Mouse (Mus musculus) CD4-positive naive resting alpha-beta T cell, adult 57 days (primary cell): ENCODE data around the gene Crct1. TPM values are rescaled to one million over a fixed set of nuclear protein-coding genes. Genes with fewer than 3 reads are reported as not detected.

ENCODE experiments used
- total RNA-seq: library from RNA; stranded (reverse); gene quantifications from one replicate; pipeline ENCODE4 v1.2.4, GENCODE M21; 2023

The Crct1 gene
- not detected for total RNA-seq

DNA sequence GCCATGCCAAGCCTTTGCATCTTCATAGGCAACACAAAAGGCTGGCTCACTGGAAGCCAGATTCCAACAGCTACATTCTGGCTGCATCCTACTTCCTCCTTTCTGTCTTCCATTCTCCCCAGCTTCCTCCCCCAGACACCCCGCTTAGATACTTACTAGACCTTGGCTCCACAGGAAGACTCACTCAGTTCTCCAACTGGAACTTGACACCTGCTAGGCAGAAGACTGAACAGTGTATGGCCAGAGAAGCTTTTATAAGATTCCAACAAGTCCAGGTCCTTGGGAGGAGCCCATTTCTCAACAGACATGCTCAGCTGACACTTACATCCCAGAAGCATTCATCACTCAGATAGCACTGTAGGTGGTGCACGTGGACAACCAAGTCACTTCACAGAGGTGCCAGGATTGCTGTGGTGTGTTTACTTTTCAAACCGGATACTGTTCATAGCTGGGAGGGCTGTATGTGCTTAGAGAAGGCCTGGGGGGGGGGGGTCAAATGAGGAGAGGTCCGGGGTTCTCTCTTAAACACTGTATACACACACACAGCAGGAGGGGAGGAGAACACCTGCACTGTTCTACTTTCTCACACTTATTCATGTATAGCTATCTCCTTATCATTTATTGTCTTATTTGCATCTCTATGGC, at the start of gene Crct1:
Gene Crct1 (minus strand): TSS at position 228 of the 645 bp plus-strand sequence.

GRCm38 (mm10) chr3:93018960-93019359, 3.5 kb upstream of the Crct1 start, which contains the start of gene Lce1m:
Lce1m (minus strand) TSS chr3:93019060.

DNA sequence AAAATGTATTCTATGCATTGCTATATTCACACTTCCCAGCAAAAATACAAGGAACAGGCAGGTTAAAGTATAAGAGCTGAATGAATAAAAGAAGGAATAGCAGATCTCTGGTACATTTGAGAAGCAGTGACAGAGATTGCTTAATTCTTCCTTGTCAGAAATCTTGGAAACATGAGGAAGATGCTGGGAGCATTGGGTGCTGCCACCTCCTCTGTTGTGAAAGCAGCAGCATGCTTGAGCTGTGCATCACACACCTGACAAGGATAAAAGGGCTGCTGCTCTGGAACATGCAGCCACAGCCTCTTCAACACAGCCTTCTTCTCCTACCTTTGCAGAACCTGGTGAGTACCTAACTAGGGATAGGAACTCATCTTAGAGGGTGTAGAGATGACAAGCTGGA, 23.6 kb downstream of the Crct1 start, which contains the start of gene Lce3f:
Gene Lce3f (plus strand): TSS at position 301 of the 400 bp plus-strand sequence.

GRCm38 (mm10) chr3:92966761-92967160, 48.7 kb downstream of the Crct1 start, which contains the start of gene Lce3e:
Lce3e (plus strand) TSS chr3:92967061.

Other genes with a start within 250 kb of the Crct1 start
- gene Lce1i, start 236.8 kb downstream of the Crct1 start, total RNA-seq: not detected
- not detected for gene Lce1j, start 225.2 kb downstream of the Crct1 start, total RNA-seq
- gene Lce1k, start 207.8 kb downstream of the Crct1 start, total RNA-seq: not detected
- gene Kprp, start 188.4 kb downstream of the Crct1 start, total RNA-seq: not detected
- gene Lce1l, start 164.4 kb downstream of the Crct1 start, total RNA-seq: not detected
- not detected for gene 2310050C09Rik, start 145.5 kb downstream of the Crct1 start, total RNA-seq
- gene Lce3a, start 89.5 kb downstream of the Crct1 start, total RNA-seq: not detected
- not detected for gene Lce3b, start 82.7 kb downstream of the Crct1 start, total RNA-seq
- not detected for gene Lce3c, start 71.2 kb downstream of the Crct1 start, total RNA-seq
- gene Lce3d, start 58.3 kb downstream of the Crct1 start, total RNA-seq: not detected
- not detected for gene Lce3e, start 48.6 kb downstream of the Crct1 start, total RNA-seq
- gene Lce3f, start 23.5 kb downstream of the Crct1 start, total RNA-seq: not detected
- gene Lce1m, start 3.4 kb upstream of the Crct1 start, total RNA-seq: not detected
- gene Gm4858, start 53.1 kb upstream of the Crct1 start, total RNA-seq: not detected
- not detected for gene Crnn, start 129.1 kb upstream of the Crct1 start, total RNA-seq
- not detected for gene Flg2, start 181.6 kb upstream of the Crct1 start, total RNA-seq